Comparison of ENCODE assay signal across 29 mouse cellular contexts in genomic region chr11:63009761-63010160, GRCm38 (mm10). TPM values are rescaled to one million over a fixed set of nuclear protein-coding genes. Genes with fewer than 3 reads are reported as not detected.
"Had no signal": no experiment of that assay in that cellular context is flagged by ENCODE, and none has a peak within 500 bp of the region (broad histone marks: within the 10 kb centered on the region; RNA-seq: fewer than 3 reads in every experiment).

No protein-coding gene starts in this region.

- ATAC-seq: hindbrain, embryonic 16.5 days; inflammation-experienced regulatory T-cells, adult 6 months; intestine, embryonic 15.5 days; intestine, postnatal 0 days had no signal

- H3K9me3 ChIP-seq: heart, embryonic 12.5 days; hindbrain, embryonic 10.5 days; hindbrain, embryonic 12.5 days; intestine, embryonic 15.5 days; limb, embryonic 10.5 days; limb, embryonic 12.5 days; liver, embryonic 13.5 days had no signal

- H3K4me2 ChIP-seq: heart, embryonic 12.5 days; hindbrain, embryonic 12.5 days; hindbrain, embryonic 14.5 days; intestine, embryonic 15.5 days; limb, embryonic 12.5 days; liver, embryonic 11.5 days; liver, embryonic 13.5 days had no signal

- H3K4me1 ChIP-seq: hindbrain, embryonic 10.5 days; hindbrain, embryonic 12.5 days; intestine, embryonic 15.5 days; liver, embryonic 13.5 days had no signal

- H3K27me3 ChIP-seq: heart, embryonic 12.5 days; hindbrain, embryonic 12.5 days; intestine, embryonic 15.5 days; limb, embryonic 12.5 days; liver, embryonic 13.5 days had no signal

- H3K9ac ChIP-seq: heart, embryonic 12.5 days; hindbrain, embryonic 12.5 days; hindbrain, embryonic 14.5 days; intestine, embryonic 15.5 days; limb, embryonic 12.5 days; liver, embryonic 13.5 days had no signal

- H3K36me3 ChIP-seq: heart, embryonic 12.5 days; hindbrain, embryonic 10.5 days; hindbrain, embryonic 12.5 days; intestine, embryonic 15.5 days; limb, embryonic 10.5 days; limb, embryonic 12.5 days; liver, embryonic 13.5 days had no signal

- H3K27ac ChIP-seq: gastrocnemius, adult 2 months; heart, adult 2 months; hindbrain, embryonic 10.5 days; hindbrain, embryonic 12.5 days; hindbrain, embryonic 14.5 days; intestine, embryonic 15.5 days; layer of hippocampus, adult 2 months; left cerebral cortex, adult 2 months; limb, embryonic 10.5 days; limb, embryonic 12.5 days; liver, embryonic 13.5 days had no signal

- H3K4me3 ChIP-seq: gastrocnemius, adult 2 months; heart, adult 2 months; heart, embryonic 12.5 days; hindbrain, embryonic 10.5 days; hindbrain, embryonic 12.5 days; intestine, embryonic 15.5 days; layer of hippocampus, adult 2 months; left cerebral cortex, adult 2 months; limb, embryonic 10.5 days; limb, embryonic 12.5 days; liver, embryonic 13.5 days had no signal

- DNase-seq: gastrocnemius, adult 2 months; gastrocnemius, postnatal 10 days; gastrocnemius, postnatal 25 days; heart, postnatal 10 days; heart, postnatal 4 days; kidney, adult 18-20 months; kidney, adult 8-10 months; kidney, postnatal 10 days; kidney, postnatal 25 days; liver; liver, embryonic 13.5 days had no signal

RNA-seq across cellular contexts. Expression of gene Tekt3, which starts 51.7 kb away (rescaled TPM):
- polyA plus RNA-seq: heart, adult 2 months; heart, embryonic 12.5 days; heart, embryonic 14.5 days; heart, embryonic 16.5 days; hindbrain, embryonic 10.5 days; hindbrain, embryonic 12.5 days; hindbrain, embryonic 16.5 days; inflammation-experienced regulatory T-cells, adult 6 months; intestine, postnatal 0 days; kidney, embryonic 14.5 days; kidney, embryonic 16.5 days; limb, embryonic 10.5 days; limb, embryonic 12.5 days; liver, embryonic 11.5 days; liver, embryonic 13.5 days had no signal

RNA-seq across cellular contexts. Expression of gene Cdrt4, which starts 58.8 kb away (rescaled TPM):
- polyA plus RNA-seq: heart, adult 2 months; heart, embryonic 12.5 days; heart, embryonic 14.5 days; hindbrain, embryonic 12.5 days; hindbrain, embryonic 14.5 days; inflammation-experienced regulatory T-cells, adult 6 months; intestine, embryonic 15.5 days; intestine, postnatal 0 days; kidney, embryonic 14.5 days; kidney, embryonic 16.5 days; limb, embryonic 10.5 days; limb, embryonic 12.5 days; liver, embryonic 11.5 days; liver, embryonic 13.5 days had no signal
